Mouse (Mus musculus): ENCODE results near the gene Qprt.

GRCm38 (mm10) chr7:127084794-127085193, 37.2 kb downstream of the Qprt start:
- TF ChIP-seq CTCF (IDR thresholded peaks at IDR 0.05; ENCODE audit: borderline replicate concordance, insufficient read depth, low read length) (no peak), POLR2A (IDR thresholded peaks at IDR 0.05; ENCODE audit: low read depth, low read length) (no peak)
